Mouse (Mus musculus): ENCODE measurements around the gene Arl8b.

GRCm38 (mm10) chr6:108870421-108870820 lies 87.5 kb downstream of the Arl8b start:
- TF ChIP-seq CTCF (IDR thresholded peaks at IDR 0.05; ENCODE audit: low read depth, low read length), result no peak
- no peak for TF ChIP-seq POLR2A (IDR thresholded peaks at IDR 0.05; ENCODE audit: borderline replicate concordance, low read depth, low read length)

All from bone marrow macrophage, adult 2 months (primary cell).